Mouse (Mus musculus) A20 (cell line): ENCODE measurements around the gene Fam122b.

ENCODE experiments used
- DNase-seq: peaks from one replicate; pipeline ENCODE4 v3.0.0-alpha.2; 2011; ENCODE audit warnings: low read depth, low spot score

Gene Fam122b

GRCm38 (mm10) chrX:53197681-53198080 lies 71.9 kb downstream of the Fam122b start:
- DNase-seq: no peak

- DNase-seq: no peak
Measured at GRCm38 (mm10) chrX:53196392-53196791, 73.2 kb downstream of the Fam122b start.
